Mouse (Mus musculus) embryo, embryonic 10.5 days (tissue): ENCODE results near the gene Vmn2r87.
"Not testable (repeated sequence)": the region's sequence is repeated elsewhere in the genome, so short reads cannot be mapped to it uniquely, and the experiment has no call there.

ENCODE experiments used
- DNase-seq: peaks from one replicate; pipeline ENCODE4 v3.0.0-alpha.2; 2015; ENCODE audit warnings: low spot score

The Vmn2r87 gene

DNA sequence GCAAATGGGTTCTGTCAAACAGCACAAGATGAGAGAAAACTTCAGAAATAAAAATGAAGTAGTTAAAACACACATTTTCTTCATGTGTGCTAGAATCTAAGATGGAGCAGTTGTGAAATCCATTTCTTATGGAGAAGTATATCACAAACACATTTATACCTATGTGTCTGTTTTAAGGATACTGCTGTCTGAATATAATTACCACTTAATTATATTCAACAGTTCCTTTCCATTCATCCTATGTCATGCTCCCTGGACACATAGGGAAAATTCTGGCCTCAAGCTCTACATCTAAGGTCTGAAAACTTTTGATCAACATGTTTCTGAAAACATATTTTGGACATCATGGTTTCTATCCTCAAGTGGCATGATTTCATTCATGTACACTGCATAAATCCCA lies at the start of gene Vmn2r87:
Gene Vmn2r87 (minus strand): TSS at position 101 of the 400 bp plus-strand sequence.
- DNase-seq, result no peak

DNA sequence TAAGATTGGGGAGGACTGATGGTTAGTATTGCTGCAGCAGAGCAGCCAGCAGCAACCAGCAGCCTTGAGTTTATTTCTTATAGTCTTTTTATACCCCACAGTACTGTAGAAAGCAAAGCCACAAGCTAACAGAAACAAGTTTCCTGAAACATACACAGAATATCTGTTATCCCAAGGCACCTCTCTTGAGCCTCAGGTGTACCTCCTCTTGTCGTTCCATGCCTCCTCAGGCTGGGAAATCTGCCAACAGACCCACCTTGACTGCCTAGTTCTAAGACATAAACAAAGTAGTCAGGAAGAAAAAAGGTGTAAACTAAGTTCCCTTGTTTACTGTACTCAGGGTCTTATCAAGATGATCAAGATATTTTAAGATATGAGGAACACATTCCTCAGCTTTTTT lies 47.1 kb upstream of the Vmn2r87 start:
- DNase-seq, result not testable (repeated sequence)

DNA sequence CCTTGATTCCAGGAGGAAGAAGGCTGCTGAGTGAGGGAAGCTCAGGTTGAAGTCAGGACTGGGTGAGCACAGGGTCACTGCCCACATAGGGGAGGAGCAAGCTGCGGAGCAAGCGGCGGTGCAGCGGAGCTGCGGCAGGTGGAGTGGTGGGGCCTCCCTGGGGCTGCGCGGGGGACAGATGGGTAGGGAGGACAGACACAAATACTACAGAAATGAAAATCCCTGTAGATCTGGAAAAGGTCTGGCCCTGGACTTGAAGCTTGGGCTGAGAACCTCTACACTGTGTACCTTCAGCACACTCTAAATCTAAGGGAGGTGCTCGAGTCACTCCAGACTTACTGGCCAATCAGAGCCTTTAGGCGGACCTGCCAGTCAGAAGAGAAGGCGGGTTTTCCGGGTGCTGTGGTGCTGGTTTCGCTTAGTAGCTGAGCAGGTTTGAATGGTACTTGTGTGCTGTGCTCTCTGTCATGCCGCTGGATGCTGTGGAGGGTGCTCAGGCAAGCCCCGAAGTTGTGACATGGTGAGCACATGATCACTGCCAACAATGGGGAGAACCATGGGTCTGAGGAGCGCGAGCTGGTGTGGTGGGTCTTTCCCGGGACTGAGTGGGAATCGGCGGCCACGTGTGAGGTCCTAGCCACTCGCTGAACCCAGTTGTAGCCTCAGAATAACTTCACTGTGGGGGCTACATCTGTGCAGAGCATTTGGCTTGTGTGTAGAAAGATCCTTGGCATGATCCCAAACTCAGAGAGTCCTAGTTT lies 44.9 kb upstream of the Vmn2r87 start:
- peak; percentile 83 for DNase-seq

DNA sequence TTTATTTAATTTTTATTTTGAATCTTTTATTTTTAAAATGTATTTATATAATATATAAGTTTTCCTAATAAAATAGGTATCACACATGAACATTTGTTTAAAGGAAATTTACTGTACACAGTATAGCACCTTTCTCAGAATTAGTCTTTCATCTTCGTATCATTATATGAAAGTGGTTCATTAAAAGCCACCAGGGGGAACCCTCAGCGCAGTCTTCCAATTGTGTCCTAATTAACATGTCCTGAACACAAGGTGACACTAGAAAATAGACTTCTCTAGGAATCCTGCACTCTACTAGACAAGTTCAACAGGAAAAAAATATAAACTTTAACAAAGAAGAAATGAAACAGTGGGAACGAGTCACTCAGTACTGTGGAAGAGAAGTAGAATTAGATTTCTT lies 38.9 kb upstream of the Vmn2r87 start:
- DNase-seq, result peak; percentile 32

DNA sequence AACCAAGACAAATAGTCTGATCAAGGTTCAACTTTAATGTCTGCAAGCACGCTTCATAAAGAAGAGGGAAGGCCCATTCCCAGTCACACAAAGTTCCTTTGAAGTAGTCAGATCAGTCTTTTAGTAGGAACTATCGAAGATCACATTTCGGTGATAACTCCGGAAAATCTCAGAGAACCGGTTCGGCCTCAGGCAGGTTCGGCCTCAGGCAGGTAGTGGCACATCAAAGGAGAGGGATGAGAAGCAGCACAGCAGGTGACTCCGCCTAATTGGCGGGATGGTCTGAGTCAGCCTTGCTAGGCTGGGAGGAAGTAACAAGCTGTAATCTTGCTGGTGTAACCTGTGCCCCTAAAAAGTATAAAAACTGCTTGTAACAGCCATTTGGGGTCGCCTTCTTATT lies 30.7 kb upstream of the Vmn2r87 start:
- no peak for DNase-seq

DNA sequence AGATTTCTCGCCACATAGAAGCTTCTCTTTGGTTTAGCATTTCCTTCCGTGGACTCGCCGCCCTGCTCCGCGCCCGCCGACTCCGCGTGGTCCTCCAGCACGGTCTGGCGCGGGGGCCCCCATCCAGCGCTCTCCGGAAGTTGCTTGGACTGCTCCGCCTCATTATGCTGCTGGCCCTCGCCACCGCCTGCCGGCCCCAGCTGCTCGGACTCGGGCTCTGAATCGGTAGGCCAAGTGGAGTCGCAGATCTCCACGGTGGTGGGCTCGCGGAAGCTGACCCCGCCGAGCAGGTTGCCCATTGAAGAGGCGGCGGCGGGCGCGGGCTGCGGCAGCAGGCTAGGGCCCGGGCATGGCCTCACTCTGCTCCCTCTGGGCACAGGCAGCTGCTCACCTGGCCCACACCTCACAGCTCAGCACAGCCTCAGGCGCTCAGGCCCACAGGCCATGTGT lies 26.9 kb downstream of the Vmn2r87 start:
- DNase-seq, result peak; percentile 73

DNA sequence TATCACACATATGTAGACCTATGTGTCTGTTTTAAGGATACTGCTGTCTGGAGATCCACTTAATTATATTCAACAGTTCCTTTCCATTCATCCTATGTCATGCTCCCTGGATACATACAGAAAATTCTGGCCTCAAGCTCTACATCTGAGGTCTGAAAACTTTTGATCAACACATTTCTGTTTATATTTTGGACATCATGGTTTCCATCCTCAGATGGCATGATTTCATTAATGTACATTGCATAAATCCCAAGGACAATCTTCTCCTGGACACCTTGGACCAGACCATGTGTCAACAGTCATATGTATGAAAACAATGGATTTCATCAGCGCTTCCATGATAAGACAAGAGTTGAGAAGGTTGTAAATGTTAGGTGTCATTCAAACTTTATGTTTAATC lies 41.2 kb downstream of the Vmn2r87 start, which contains the start of gene Vmn2r86:
Gene Vmn2r86 (minus strand): TSS at position 101 of the 400 bp plus-strand sequence.
- DNase-seq, result not testable (repeated sequence)

DNA sequence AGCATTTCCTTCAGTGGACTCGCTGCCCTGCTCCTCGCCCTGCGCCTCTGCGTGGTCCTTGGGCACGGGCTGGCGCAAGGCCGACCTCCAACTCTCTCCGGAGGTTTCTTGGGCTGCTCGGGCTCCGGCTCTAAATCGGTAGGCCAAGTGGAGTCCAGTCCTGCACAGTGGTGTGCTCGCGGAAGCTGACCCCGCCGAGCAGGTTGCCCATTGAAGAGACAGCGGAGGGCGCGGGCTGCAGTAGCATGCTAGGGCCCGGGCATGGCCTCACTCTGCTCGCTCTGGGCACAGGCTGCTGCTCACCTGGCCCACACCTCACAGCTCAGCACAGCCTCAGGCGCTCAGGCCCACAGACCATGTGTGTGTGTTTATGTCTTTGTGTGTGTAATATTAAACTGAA lies 52.4 kb downstream of the Vmn2r87 start:
- no peak for DNase-seq

DNA sequence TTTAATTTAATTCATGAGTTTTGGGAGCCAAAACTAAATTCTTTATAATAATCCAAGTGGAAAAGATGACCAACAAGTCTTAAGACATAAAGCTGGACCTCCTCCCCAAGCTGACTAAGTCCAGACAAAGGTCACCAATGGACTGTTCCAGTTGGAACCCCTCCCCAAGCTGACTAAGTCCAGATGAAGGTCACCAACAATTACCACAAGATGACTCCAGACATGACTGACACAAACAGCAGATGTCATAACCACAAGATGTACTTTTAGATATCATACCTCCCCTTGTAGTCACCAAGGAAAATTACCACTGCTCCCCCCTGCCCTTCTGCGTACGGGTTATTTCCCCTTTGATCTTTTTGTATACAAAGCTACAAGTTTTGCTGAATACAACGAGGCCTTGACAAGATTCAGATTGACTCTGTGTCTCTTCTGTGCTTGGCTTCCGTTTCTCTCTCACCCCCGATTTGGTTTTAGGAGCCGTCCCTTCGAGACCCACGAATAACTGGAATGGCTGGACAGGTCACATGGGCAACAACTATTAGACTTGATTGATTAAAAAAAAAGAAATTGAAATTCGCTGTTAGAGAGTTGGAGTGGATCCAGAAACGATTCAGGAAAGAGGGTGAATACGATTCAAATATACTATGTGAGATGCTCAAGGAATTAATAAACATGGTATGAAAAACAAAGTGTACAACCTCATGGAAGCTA lies 62.9 kb downstream of the Vmn2r87 start:
- not testable (repeated sequence) for DNase-seq

DNA sequence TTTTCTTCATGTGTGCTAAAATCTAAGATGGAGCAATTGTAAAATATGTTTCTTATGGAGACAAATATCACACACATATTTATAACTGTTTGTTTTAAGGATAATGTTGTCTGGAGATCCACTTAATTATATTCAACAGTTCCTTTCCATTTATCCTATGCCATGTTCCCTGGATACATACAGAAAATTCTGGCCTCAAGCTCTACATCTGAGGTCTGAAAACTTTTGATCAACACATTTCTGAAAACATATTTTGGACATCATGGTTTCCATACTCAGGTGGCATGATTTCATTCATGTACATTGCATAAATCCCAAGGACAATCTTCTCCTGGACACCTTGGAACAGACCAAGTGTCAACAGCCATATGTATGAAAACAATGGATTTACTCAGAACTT lies 67.6 kb downstream of the Vmn2r87 start, which contains the start of gene Vmn2r85:
Gene Vmn2r85 (minus strand): TSS at position 101 of the 400 bp plus-strand sequence.
- not testable (repeated sequence) for DNase-seq

DNA sequence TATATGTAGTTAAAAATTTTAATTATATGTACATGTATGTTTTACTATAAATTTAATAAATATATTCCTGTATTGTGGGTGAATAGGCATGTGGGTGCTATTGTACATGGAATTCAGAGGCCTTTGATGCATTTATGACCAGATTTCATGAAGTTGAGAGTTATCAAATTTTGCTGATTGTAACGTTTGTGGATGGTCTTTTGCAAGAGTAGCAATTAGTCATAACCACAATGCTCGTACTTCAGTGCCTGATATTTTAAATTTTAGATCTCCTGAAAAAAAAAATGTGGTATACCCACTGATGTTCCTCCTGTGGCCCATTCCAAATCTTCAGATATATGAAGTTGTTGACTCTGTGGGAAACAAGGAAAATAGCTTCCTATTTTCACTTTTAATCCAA lies 74.8 kb downstream of the Vmn2r87 start:
- not testable (repeated sequence) for DNase-seq
